Mouse (Mus musculus) embryonic fibroblast, embryonic 13.5 days (primary cell): ENCODE measurements around the gene Aco2.

Source experiments
- CTCF ChIP-seq: IDR thresholded peaks from 2 replicates; pipeline ENCODE4 v1.5.1; 2011; ENCODE audit warnings: mild to moderate bottlenecking, control low read depth, low read length, moderate library complexity, borderline replicate concordance; ENCODE audit not compliant: insufficient read depth
- POLR2A ChIP-seq: IDR thresholded peaks from 2 replicates; pipeline ENCODE4 v1.6.1; 2011; ENCODE audit warnings: low read depth, mild to moderate bottlenecking, control low read depth, low read length, moderate library complexity

- peak; percentile 63; the same call in 1 of the 2 replicates for TF ChIP-seq POLR2A
- TF ChIP-seq CTCF, result no peak
Observed at GRCm38 (mm10) chr15:81859330-81860255, 12.5 kb upstream of the Aco2 start.
